28 mouse cellular contexts compared by ENCODE assay signal in the genomic region with DNA sequence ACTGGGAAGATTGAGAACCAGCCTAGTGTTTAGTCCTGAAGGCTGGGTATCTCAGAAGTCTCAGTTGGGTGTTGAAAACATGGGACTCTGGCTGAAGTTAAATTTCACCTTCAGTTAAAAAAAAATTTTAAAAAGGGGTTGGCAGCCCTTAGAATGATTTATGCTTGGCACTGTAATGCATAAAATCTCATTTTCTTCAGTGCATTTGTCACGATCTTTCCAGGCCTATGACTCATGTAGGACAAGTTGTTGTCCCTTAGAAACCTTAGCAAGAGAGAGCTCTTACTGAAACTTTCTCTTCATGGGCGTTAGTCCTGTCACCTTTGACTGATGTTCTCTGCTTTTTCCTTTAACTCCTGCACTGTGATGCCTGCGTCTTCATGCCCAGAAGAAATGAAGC.
"Had no signal": no experiment of that assay in that cellular context is flagged by ENCODE, and none has a peak within 500 bp of the region (broad histone marks: within the 10 kb centered on the region; RNA-seq: fewer than 3 reads in every experiment).

No protein-coding gene starts in this region.

- H3K4me2 ChIP-seq: embryonic facial prominence, embryonic 12.5 days; embryonic facial prominence, embryonic 13.5 days; embryonic facial prominence, embryonic 15.5 days; forebrain, embryonic 12.5 days; forebrain, embryonic 13.5 days; forebrain, embryonic 15.5 days had no signal

- H3K9ac ChIP-seq: embryonic facial prominence, embryonic 12.5 days; embryonic facial prominence, embryonic 13.5 days; embryonic facial prominence, embryonic 15.5 days; forebrain, embryonic 12.5 days; forebrain, embryonic 13.5 days; forebrain, embryonic 15.5 days; forebrain, postnatal 0 days had no signal

- H3K27me3 ChIP-seq: embryonic facial prominence, embryonic 12.5 days; embryonic facial prominence, embryonic 13.5 days; embryonic facial prominence, embryonic 15.5 days; forebrain, embryonic 12.5 days; forebrain, embryonic 13.5 days; forebrain, embryonic 15.5 days had no signal

- ATAC-seq: forebrain, embryonic 13.5 days; forebrain, embryonic 14.5 days; forebrain, embryonic 15.5 days; forebrain, embryonic 16.5 days; forebrain, postnatal 0 days had no signal

- H3K9me3 ChIP-seq: embryonic facial prominence, embryonic 10.5 days; embryonic facial prominence, embryonic 12.5 days; embryonic facial prominence, embryonic 13.5 days; embryonic facial prominence, embryonic 15.5 days; forebrain, embryonic 10.5 days; forebrain, embryonic 12.5 days; forebrain, embryonic 13.5 days; forebrain, embryonic 15.5 days had no signal

- H3K4me1 ChIP-seq: embryonic facial prominence, embryonic 10.5 days; embryonic facial prominence, embryonic 12.5 days; embryonic facial prominence, embryonic 13.5 days; embryonic facial prominence, embryonic 15.5 days; forebrain, embryonic 10.5 days; forebrain, embryonic 12.5 days; forebrain, embryonic 13.5 days; forebrain, embryonic 15.5 days had no signal

- DNase-seq: cerebellum, adult 8-10 months; cerebellum, adult 9-10 months; cerebellum, adult 9-11 months; cerebellum, postnatal 10 days; cerebellum, postnatal 14 days; cerebellum, postnatal 25 days; cerebellum, postnatal 36 days; embryo, embryonic 11 days; forebrain, postnatal 0 days; gastrocnemius, adult 2 months; gastrocnemius, postnatal 10 days; gastrocnemius, postnatal 14 days; gastrocnemius, postnatal 25 days; gastrocnemius, postnatal 36 days; heart, adult 11 months; heart, adult 18-20 months; heart, adult 2 months had no signal

- H3K27ac ChIP-seq: embryonic facial prominence, embryonic 10.5 days; embryonic facial prominence, embryonic 12.5 days; embryonic facial prominence, embryonic 13.5 days; embryonic facial prominence, embryonic 15.5 days; forebrain, embryonic 10.5 days; forebrain, embryonic 12.5 days; forebrain, embryonic 13.5 days; forebrain, embryonic 15.5 days; gastrocnemius, adult 2 months; heart, adult 2 months had no signal

- H3K36me3 ChIP-seq: embryonic facial prominence, embryonic 10.5 days; embryonic facial prominence, embryonic 12.5 days; embryonic facial prominence, embryonic 13.5 days; embryonic facial prominence, embryonic 15.5 days; forebrain, embryonic 10.5 days; forebrain, embryonic 12.5 days; forebrain, embryonic 15.5 days had no signal

- H3K4me3 ChIP-seq: embryonic facial prominence, embryonic 10.5 days; embryonic facial prominence, embryonic 12.5 days; embryonic facial prominence, embryonic 13.5 days; embryonic facial prominence, embryonic 15.5 days; erythroblast, embryonic 14.5 days; forebrain, embryonic 10.5 days; forebrain, embryonic 12.5 days; forebrain, embryonic 13.5 days; forebrain, embryonic 15.5 days; gastrocnemius, adult 2 months; heart, adult 2 months had no signal
